Mouse (Mus musculus) CH12.LX (cell line): ENCODE data around the gene Vmn1r234.

Source experiments
- CHD1 ChIP-seq: IDR thresholded peaks from 2 replicates; pipeline ENCODE4 v1.6.1; 2012; ENCODE audit warnings: low read depth, low read length, improper control_type of control experiment, inconsistent platforms
- CTCF ChIP-seq, 2 experiments: IDR thresholded peaks in 1 of 2; conservative IDR thresholded peaks in 1 of 2; 2 replicates each; pipeline ENCODE4 v1.5.1; 2011 to 2012; ENCODE audit warnings: low read depth in 2 of 2, low read length in 2 of 2, improper control_type of control experiment in 1 of 2, inconsistent platforms in 1 of 2, mild to moderate bottlenecking in 1 of 2, moderate library complexity in 1 of 2
- ELF1 ChIP-seq: IDR thresholded peaks from 2 replicates; pipeline ENCODE4 v1.6.1; 2014; ENCODE audit warnings: low read depth, mild to moderate bottlenecking, inconsistent platforms, low read length, improper control_type of control experiment
- EP300 ChIP-seq: IDR thresholded peaks from 2 replicates; pipeline ENCODE4 v1.6.1; 2011; ENCODE audit warnings: low read length, improper control_type of control experiment
- IRF4 ChIP-seq: IDR thresholded peaks from 2 replicates; pipeline ENCODE4 v1.6.1; 2014; ENCODE audit warnings: low read depth, mild to moderate bottlenecking, inconsistent platforms, low read length, improper control_type of control experiment
- MAFK ChIP-seq: IDR thresholded peaks from 2 replicates; pipeline ENCODE4 v1.6.1; 2011; ENCODE audit warnings: low read length, improper control_type of control experiment; ENCODE audit not compliant: insufficient replicate concordance
- MAX ChIP-seq: IDR thresholded peaks from 2 replicates; pipeline ENCODE4 v1.6.1; 2011; ENCODE audit warnings: low read length, improper control_type of control experiment
- MYC ChIP-seq: IDR thresholded peaks from 2 replicates; pipeline ENCODE4 v1.6.1; 2011; ENCODE audit warnings: low read depth, mild to moderate bottlenecking, improper control_type of control experiment, low read length
- POLR2A ChIP-seq: IDR thresholded peaks from 2 replicates; pipeline ENCODE4 v1.6.1; 2011; ENCODE audit warnings: low read depth, mild to moderate bottlenecking, improper control_type of control experiment, low read length
- POLR2AphosphoS2 ChIP-seq: IDR thresholded peaks from 2 replicates; pipeline ENCODE4 v1.6.1; 2011; ENCODE audit warnings: low read depth, low read length, improper control_type of control experiment
- USF1 ChIP-seq: IDR thresholded peaks from 2 replicates; pipeline ENCODE4 v1.6.1; 2014; ENCODE audit warnings: low read depth, mild to moderate bottlenecking, inconsistent platforms, low read length, improper control_type of control experiment
- USF2 ChIP-seq: conservative IDR thresholded peaks from 2 replicates; pipeline ENCODE4 v1.6.1; 2011; ENCODE audit warnings: low read depth, low read length, improper control_type of control experiment
- ZMIZ1 ChIP-seq: IDR thresholded peaks from 2 replicates; pipeline ENCODE4 v1.6.1; 2012; ENCODE audit warnings: low read depth, mild to moderate bottlenecking, inconsistent platforms, low read length, improper control_type of control experiment

- no peak for TF ChIP-seq USF1
- no peak for TF ChIP-seq MYC
- no peak for TF ChIP-seq POLR2A
- TF ChIP-seq CTCF (conservative IDR thresholded peaks at IDR 0.05 in 1 of 2, IDR thresholded peaks at IDR 0.05 in 1 of 2; ENCODE audit: low read depth in 2 of 2, low read length in 2 of 2): no peak
- no peak for TF ChIP-seq IRF4
- no peak for TF ChIP-seq POLR2AphosphoS2
- TF ChIP-seq MAX: no peak
- TF ChIP-seq CHD1: no peak
- TF ChIP-seq USF2: no peak
- TF ChIP-seq ZMIZ1: no peak
- no peak for TF ChIP-seq EP300
- no peak for TF ChIP-seq MAFK
- TF ChIP-seq ELF1: no peak
These were observed 58.5 kb downstream of the Vmn1r234 start for GRCm38 (mm10) chr17:21284395-21284794.
